Mouse (Mus musculus): ENCODE measurements around the gene Olfr623. TPM values are rescaled to one million over a fixed set of nuclear protein-coding genes. Genes with fewer than 3 reads are reported as not detected.

Olfr623 gene
- total RNA-seq (2023): not detected

DNA sequence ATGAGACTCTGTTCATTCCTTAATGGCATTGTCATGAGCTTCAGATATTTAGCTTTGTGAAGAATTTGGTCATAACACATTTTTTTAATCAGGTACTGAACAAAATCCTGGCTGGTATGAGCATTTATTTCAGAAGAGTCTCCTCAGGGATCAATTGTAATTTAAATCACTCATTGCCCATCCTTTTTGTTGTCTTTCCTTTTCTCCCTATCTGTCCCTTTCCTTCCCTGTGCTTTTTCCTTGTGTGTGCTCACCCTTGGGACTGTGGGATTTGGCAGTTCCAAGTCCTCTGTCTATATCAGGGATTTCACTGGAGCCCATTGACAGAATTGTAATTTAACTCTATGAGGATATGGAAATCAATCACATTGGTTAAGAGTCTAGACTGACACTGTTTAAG is at the start of gene Olfr623:
Gene Olfr623 (minus strand): TSS at position 101 of the 400 bp plus-strand sequence.

DNA sequence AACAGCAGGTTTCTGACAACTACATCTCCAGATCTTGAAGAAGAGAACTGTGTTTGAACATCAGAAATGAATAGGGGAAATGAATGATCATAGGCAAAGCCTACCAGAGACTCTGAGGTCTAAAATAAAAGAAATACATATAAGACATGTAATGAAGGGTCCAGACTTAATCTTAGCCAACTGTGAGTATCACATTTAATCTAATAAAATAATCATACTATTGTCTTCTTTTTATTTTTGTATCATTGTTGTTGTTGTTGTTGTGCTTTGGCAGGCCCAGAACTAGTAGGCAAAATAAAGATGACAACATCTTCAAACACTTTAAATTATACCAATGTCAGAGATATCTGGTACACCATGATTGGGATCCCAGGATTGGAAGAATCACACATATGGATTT is 18.9 kb upstream of the Olfr623 start, which contains the start of gene Olfr625-ps1:
Gene Olfr625-ps1 (plus strand): TSS at position 301 of the 400 bp plus-strand sequence.

DNA sequence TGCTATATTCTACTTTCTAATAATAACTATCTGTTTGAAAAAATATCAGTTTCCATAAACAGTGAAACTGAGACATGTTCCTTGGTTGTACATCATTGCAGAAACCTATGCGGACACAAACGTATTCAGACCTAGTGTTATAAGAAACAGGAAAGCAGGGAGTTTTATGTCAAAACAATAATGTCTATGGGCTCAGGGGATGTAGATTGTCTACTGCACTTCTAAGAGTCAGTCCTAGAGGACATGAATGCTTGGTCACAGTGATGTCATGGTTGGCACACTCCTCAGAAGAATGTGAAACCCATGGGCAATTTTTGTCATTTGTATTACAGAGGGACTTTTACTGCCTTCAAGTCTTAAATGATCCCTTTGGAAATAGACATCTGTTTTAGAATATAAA is 7.6 kb upstream of the Olfr623 start, which contains the start of gene Olfr624:
Gene Olfr624 (minus strand): TSS at position 101 of the 400 bp plus-strand sequence.

DNA sequence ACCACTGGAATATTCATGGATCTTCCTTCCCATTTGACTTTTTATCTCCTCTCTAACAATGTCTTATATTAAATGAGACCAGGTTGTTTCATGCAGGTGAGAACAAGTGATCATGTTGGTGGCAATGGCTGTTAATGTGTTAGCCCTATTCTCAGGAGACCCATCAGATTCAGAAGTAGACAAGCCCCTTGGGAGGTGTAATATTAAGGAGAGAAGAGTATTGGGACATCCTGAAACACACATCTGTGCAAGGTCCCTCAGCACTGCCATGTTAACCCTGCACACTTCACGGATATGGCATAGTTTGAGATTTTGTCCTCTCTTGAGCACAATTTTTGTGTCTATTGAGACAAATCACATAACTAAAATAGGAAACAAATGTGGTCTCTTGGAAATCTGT is 20.9 kb downstream of the Olfr623 start, which contains the start of gene Olfr622:
Gene Olfr622 (minus strand): TSS at position 101 of the 400 bp plus-strand sequence.

DNA sequence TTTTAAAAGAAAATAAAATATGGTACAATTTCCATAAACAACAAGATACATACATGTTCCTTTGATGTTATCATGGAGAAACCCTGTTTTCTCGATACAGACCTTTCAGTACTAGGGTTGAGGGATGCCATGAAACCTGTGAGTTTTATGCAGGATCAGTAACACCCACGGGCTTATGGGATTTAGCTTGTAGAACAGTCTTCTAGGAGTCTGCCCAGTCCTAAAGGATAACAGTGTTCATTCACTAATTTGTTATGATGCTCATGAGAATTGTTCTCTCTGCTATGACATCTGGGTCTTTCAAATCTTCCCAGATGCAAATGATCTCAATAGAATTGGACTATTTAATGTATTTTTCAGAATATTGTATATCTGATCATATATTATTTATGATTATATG is 51.1 kb downstream of the Olfr623 start, which contains the start of gene Olfr620:
Gene Olfr620 (minus strand): TSS at position 101 of the 400 bp plus-strand sequence.

Other genes with a start within 250 kb of the Olfr623 start
- not detected for gene Usp17lc, start 248.6 kb downstream of the Olfr623 start, total RNA-seq (2023)
- gene Olfr605, start 218.3 kb downstream of the Olfr623 start, total RNA-seq (2023): not detected
- gene Olfr606, start 214.7 kb downstream of the Olfr623 start, total RNA-seq (2023): not detected
- not detected for gene Olfr607, start 199.5 kb downstream of the Olfr623 start, total RNA-seq (2023)
- gene Olfr608, start 193.8 kb downstream of the Olfr623 start, total RNA-seq (2023): not detected
- gene Olfr609, start 165.6 kb downstream of the Olfr623 start, total RNA-seq (2023): not detected
- gene Olfr610, start 151.6 kb downstream of the Olfr623 start, total RNA-seq (2023): not detected
- not detected for gene Olfr611, start 142.9 kb downstream of the Olfr623 start, total RNA-seq (2023)
- gene Olfr612, start 121.0 kb downstream of the Olfr623 start, total RNA-seq (2023): not detected
- not detected for gene Olfr613, start 115.6 kb downstream of the Olfr623 start, total RNA-seq (2023)
- gene Olfr615, start 107.6 kb downstream of the Olfr623 start, total RNA-seq (2023): not detected
- not detected for gene Olfr616, start 94.6 kb downstream of the Olfr623 start, total RNA-seq (2023)
- gene Olfr617, start 90.6 kb downstream of the Olfr623 start, total RNA-seq (2023): not detected
- not detected for gene Olfr618, start 73.6 kb downstream of the Olfr623 start, total RNA-seq (2023)
- gene Olfr619, start 63.1 kb downstream of the Olfr623 start, total RNA-seq (2023): not detected
- not detected for gene Olfr620, start 51.2 kb downstream of the Olfr623 start, total RNA-seq (2023)
- not detected for gene Olfr622, start 21.0 kb downstream of the Olfr623 start, total RNA-seq (2023)
- not detected for gene Olfr624, start 7.5 kb upstream of the Olfr623 start, total RNA-seq (2023)
- gene Olfr625-ps1, start 19.0 kb upstream of the Olfr623 start, total RNA-seq (2023): not detected
- gene Olfr243, start 51.0 kb upstream of the Olfr623 start, total RNA-seq (2023): not detected
- gene Olfr628, start 66.7 kb upstream of the Olfr623 start, total RNA-seq (2023): not detected
- not detected for gene Olfr629, start 81.2 kb upstream of the Olfr623 start, total RNA-seq (2023)
- not detected for gene Olfr630, start 93.6 kb upstream of the Olfr623 start, total RNA-seq (2023)
- not detected for gene Olfr69, start 107.9 kb upstream of the Olfr623 start, total RNA-seq (2023)
- gene Olfr68, start 116.0 kb upstream of the Olfr623 start, total RNA-seq (2023): not detected
- not detected for gene Olfr67, start 128.1 kb upstream of the Olfr623 start, total RNA-seq (2023)
- gene Hbb-bt, start 150.3 kb upstream of the Olfr623 start, total RNA-seq (2023): 328 TPM
- 2,192 TPM for gene Hbb-bs, start 164.4 kb upstream of the Olfr623 start, total RNA-seq (2023)
- not detected for gene Hbb-bh2, start 176.8 kb upstream of the Olfr623 start, total RNA-seq (2023)
- not detected for gene Hbb-bh1, start 179.5 kb upstream of the Olfr623 start, total RNA-seq (2023)
- gene Hbb-y, start 189.5 kb upstream of the Olfr623 start, total RNA-seq (2023): not detected
- not detected for gene Olfr66, start 222.6 kb upstream of the Olfr623 start, total RNA-seq (2023)
- not detected for gene Olfr64, start 230.8 kb upstream of the Olfr623 start, total RNA-seq (2023)
- not detected for gene Olfr65, start 239.8 kb upstream of the Olfr623 start, total RNA-seq (2023)